Mouse (Mus musculus) testis, adult 2 months (tissue): Measurements from ENCODE around the gene Ablim1.

Experiments
- CTCF ChIP-seq: fragments of 200-500 bp; IDR thresholded peaks from 2 replicates; pipeline ENCODE4 v1.5.1; 2012; ENCODE audit warnings: low read depth, mild to moderate bottlenecking, inconsistent platforms, low read length, moderate library complexity; ENCODE audit not compliant: control insufficient read depth, insufficient read depth, insufficient replicate concordance
- POLR2A ChIP-seq: fragments of 200-500 bp; IDR thresholded peaks from 2 replicates; pipeline ENCODE4 v1.6.1; 2012; ENCODE audit warnings: low read depth, mild to moderate bottlenecking, inconsistent platforms, low read length, moderate library complexity; ENCODE audit not compliant: control insufficient read depth

DNA sequence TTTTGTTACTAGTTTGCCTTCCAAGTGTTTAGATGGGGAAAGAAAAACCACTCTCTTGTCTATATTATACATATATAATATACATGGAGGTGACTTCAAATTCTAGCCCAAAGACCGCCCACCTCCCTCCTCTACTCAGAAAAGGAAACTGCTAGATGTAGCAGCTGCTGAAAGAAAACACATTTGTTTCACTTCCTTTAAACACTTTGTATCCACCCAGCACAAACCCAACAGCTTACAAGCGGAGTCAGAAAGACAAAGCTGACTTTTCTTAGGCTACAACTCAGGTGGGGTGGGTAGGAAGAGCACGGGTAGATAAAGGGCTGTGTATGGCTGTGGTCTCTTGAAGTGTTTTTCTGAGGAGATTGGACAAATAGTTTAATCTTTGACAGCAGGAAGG is 242.0 kb downstream of the Ablim1 start:
- TF ChIP-seq CTCF: no peak
- TF ChIP-seq POLR2A: no peak
